Mouse (Mus musculus) heart, postnatal 0 days (tissue): ENCODE results near the gene Nes. TPM values are rescaled to one million over a fixed set of nuclear protein-coding genes. Genes with fewer than 3 reads are reported as not detected.

ENCODE experiments used
- ATAC-seq: fragments of 200-750 bp; cut with Nextera tagmentation; 2 replicates; pipeline ENCODE4 v1.8.0; 2017; ENCODE audit warnings: low read depth, moderate number of reproducible peaks, moderate library complexity; ENCODE audit not compliant: insufficient read depth
- DNase-seq: peaks from one replicate; pipeline ENCODE4 v3.0.0-alpha.2; 2016; ENCODE audit warnings: low spot score
- H3K27ac ChIP-seq: fragments of 300-500 bp; sonication (generic); 2 replicates; pipeline ENCODE4 v1.5.1; 2014; ENCODE audit warnings: low read depth, mild to moderate bottlenecking
- H3K27me3 ChIP-seq: fragments of 300-500 bp; sonication (generic); 2 replicates; pipeline ENCODE4 v1.6.1; 2014; ENCODE audit warnings: low read length, mixed read lengths; ENCODE audit not compliant: control insufficient read depth, insufficient read depth
- H3K36me3 ChIP-seq: fragments of 300-500 bp; sonication (generic); replicated peaks from 2 replicates; pipeline ENCODE4 v1.6.1; 2014; ENCODE audit warnings: low read length, mixed read lengths; ENCODE audit not compliant: control insufficient read depth, insufficient read depth
- H3K4me1 ChIP-seq: fragments of 300-500 bp; sonication (generic); 2 replicates; pipeline ENCODE4 v1.6.1; 2014; ENCODE audit warnings: antibody characterized with exemption; ENCODE audit not compliant: control insufficient read depth, insufficient read depth
- H3K4me2 ChIP-seq: fragments of 300-500 bp; sonication (generic); 2 replicates; pipeline ENCODE4 v1.6.1; 2014; ENCODE audit warnings: low read depth, mild to moderate bottlenecking, low read length, moderate library complexity
- H3K4me3 ChIP-seq: fragments of 300-500 bp; sonication (generic); 2 replicates; pipeline ENCODE4 v1.5.1; 2014; ENCODE audit warnings: low read depth, low read length
- H3K9ac ChIP-seq: fragments of 300-500 bp; sonication (generic); replicated peaks from 2 replicates; pipeline ENCODE4 v1.6.1; 2014; ENCODE audit warnings: low read depth, low read length, mixed read lengths
- H3K9me3 ChIP-seq: fragments of 300-500 bp; sonication (generic); replicated peaks from 2 replicates; pipeline ENCODE4 v1.6.1; 2016; ENCODE audit warnings: low read length; ENCODE audit not compliant: control insufficient read depth
- CTCF ChIP-seq: IDR thresholded peaks from 2 replicates; pipeline ENCODE4 v1.5.1; 2016; ENCODE audit warnings: antibody characterized with exemption, control low read depth, low read depth
- EP300 ChIP-seq: IDR thresholded peaks from 2 replicates; pipeline ENCODE4 v1.6.1; 2016; ENCODE audit warnings: antibody characterized with exemption, low read depth
- WGBS: fragments of 180-500 bp; shearing (Covaris S2); extraction: QIAGEN DNeasy Blood & Tissue Kit; methylation state at CpG from one replicate; pipeline ENCODE4 v1.1.7; 2014; 5-methylcytosine and 5-hydroxymethylcytosine counted together
- polyA plus RNA-seq: library from polyadenylated mRNA; unstranded; fragments of >200 nt; fragmentation: Nextera tagmentation; extraction: Ambion mirVana; gene quantifications from 2 replicates; pipeline ENCODE4 v1.2.1, GENCODE M21; 2015
- total RNA-seq: library from RNA; depleted of rRNA; stranded (reverse); fragments of >200 nt; gene quantifications from 2 replicates; pipeline ENCODE4 v1.2.3, GENCODE M21; 2014; ENCODE audit warnings: low replicate concordance; rRNA removed

Gene Nes
- total and polyA plus RNA-seq, 2 experiments from 2014 or later, result 9.9 to 35.7 TPM

DNA sequence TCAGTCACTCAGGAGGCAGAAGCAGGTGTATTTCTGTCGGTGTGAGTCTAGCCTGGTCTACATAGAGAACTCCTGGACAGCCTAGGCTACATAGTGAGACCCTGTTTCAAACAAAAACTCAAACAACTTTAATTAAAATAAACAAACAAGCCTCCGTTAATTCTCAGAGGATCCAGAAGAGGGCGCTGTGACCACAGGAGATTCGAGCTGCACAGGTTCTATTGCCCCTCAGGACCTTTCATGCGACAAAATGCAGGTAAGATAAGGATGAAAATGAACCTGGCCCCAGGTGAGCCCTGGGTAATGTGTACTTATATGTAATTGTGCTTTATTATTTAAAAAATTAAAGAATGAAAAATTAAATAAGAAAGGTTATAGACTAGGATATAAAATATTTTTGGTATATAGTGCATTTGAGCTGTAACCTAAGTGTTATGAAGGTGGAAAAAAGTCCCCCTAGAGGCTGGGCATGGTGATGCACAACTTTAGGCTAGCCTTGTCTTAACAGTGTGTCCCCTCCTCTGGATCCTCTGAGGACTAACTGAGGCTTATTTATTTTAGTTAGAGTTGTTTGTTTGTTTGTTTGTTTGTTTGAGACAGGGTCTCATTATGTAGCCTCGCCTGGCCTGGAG lies 39.9 kb downstream of the Nes start:
- no peak overlapping the region for H3K4me3 ChIP-seq
- TF ChIP-seq CTCF (peak; percentile 50), EP300 (no peak)
- 9% methylated on average over 6 of the region's 6 CpGs for WGBS
- DNase-seq (no peak), ATAC-seq (no peak)
- H3K27me3 ChIP-seq, result 0 out of 2 replicates have a peak, but pooled peaks cover 2% of the 10 kb centered on the region
- H3K27ac ChIP-seq, result no peak overlapping the region
- H3K9ac ChIP-seq, result no peak overlapping the region
- H3K4me1 ChIP-seq, result peaks cover 10% of the 10 kb centered on the region
- H3K9me3 ChIP-seq, result no peaks in the 10 kb centered on the region
- H3K4me2 ChIP-seq, result no peak overlapping the region
- H3K36me3 ChIP-seq, result no peaks in the 10 kb centered on the region

- no peaks in the 10 kb centered on the region for H3K9me3 ChIP-seq
- peak overlapping the region; percentile 48 for H3K4me3 ChIP-seq
- ATAC-seq (peak; percentile 90), DNase-seq (peak; percentile 64)
- H3K27me3 ChIP-seq, result peaks cover 70% of the 10 kb centered on the region
- peak overlapping the region; percentile 81 for H3K4me2 ChIP-seq
- H3K36me3 ChIP-seq, result no peaks in the 10 kb centered on the region
- TF ChIP-seq EP300 (no peak), CTCF (no peak)
- no peak overlapping the region for H3K27ac ChIP-seq
- peaks cover 6% of the 10 kb centered on the region for H3K4me1 ChIP-seq
- 3% methylated on average over 66 of the region's 66 CpGs for WGBS
- H3K9ac ChIP-seq, result no peak overlapping the region
Observed at GRCm38 (mm10) chr3:88022322-88023191, 51.7 kb downstream of the Nes start.

GRCm38 (mm10) chr3:88023192-88024074 lies 52.6 kb downstream of the Nes start:
- H3K9me3 ChIP-seq, result 0 out of 2 replicates have a peak, but pooled peaks cover 7% of the 10 kb centered on the region
- TF ChIP-seq EP300, result no peak
- TF ChIP-seq CTCF, result no peak
- no peak for DNase-seq
- peaks cover 6% of the 10 kb centered on the region for H3K4me1 ChIP-seq
- no peaks in the 10 kb centered on the region for H3K36me3 ChIP-seq
- peak overlapping the region; percentile 81 for H3K4me2 ChIP-seq
- H3K9ac ChIP-seq, result no peak overlapping the region
- H3K4me3 ChIP-seq, result peak overlapping the region; percentile 48
- H3K27ac ChIP-seq, result no peak overlapping the region
- ATAC-seq, result peak; percentile 45
- WGBS, result under 1% methylated on average over 78 of the region's 81 CpGs
- peaks cover 70% of the 10 kb centered on the region for H3K27me3 ChIP-seq

- ATAC-seq, result no peak
- no peak for DNase-seq
- no peak for TF ChIP-seq CTCF
- no peak for TF ChIP-seq EP300
- Histone ChIP-seq H3K4me2 (no peak overlapping the region), H3K27me3 (peaks cover 55% of the 10 kb centered on the region), H3K4me1 (peaks cover 6% of the 10 kb centered on the region), H3K4me3 (no peak overlapping the region), H3K9ac (no peak overlapping the region), H3K36me3 (no peaks in the 10 kb centered on the region), H3K9me3 (0 out of 2 replicates have a peak, but pooled peaks cover 8% of the 10 kb centered on the region), H3K27ac (no peak overlapping the region)
- whole genome bisulfite sequencing, result 50% methylated on average over 7 of the region's 7 CpGs
Observed at GRCm38 (mm10) chr3:88026823-88027222, 55.9 kb downstream of the Nes start.

- H3K4me2 ChIP-seq, result no peak within 1 kb of the TSS
- 49% methylated on average over 5 of the region's 5 CpGs for whole genome bisulfite sequencing
- no peak for DNase-seq
- ATAC-seq, result no peak
- H3K36me3 ChIP-seq, result no peaks in the 10 kb centered on the region
- peaks cover 52% of the 10 kb centered on the region for H3K27me3 ChIP-seq
- no peak within 1 kb of the TSS for H3K4me3 ChIP-seq
- H3K9ac ChIP-seq, result no peak within 1 kb of the TSS
- peak; percentile 41 for TF ChIP-seq CTCF
- TF ChIP-seq EP300, result no peak
- 0 out of 2 replicates have a peak, but pooled peaks cover 8% of the 10 kb centered on the region for H3K9me3 ChIP-seq
- no peak within 1 kb of the TSS for H3K27ac ChIP-seq
- peaks cover 6% of the 10 kb centered on the region for H3K4me1 ChIP-seq
Observed at GRCm38 (mm10) chr3:88027434-88028186, 56.7 kb downstream of the Nes start, which contains the start of gene Hapln2. TSS of gene Hapln2 (minus strand) at chr3:88027583.

Other genes starting within 250 kb of the Nes start
- gene Lrrc71, start 222.5 kb upstream of the Nes start, total RNA-seq, result 0.54 and 1.5 TPM in 2 replicates
- gene Lrrc71, start 222.5 kb upstream of the Nes start, polyA plus RNA-seq, result 0.12 and 0.38 TPM in 2 replicates
- 0.11 and 0.62 TPM in 2 replicates for gene Ntrk1, start 175.9 kb upstream of the Nes start, total RNA-seq
- gene Ntrk1, start 175.9 kb upstream of the Nes start, polyA plus RNA-seq, result 0.15 and 0.16 TPM in 2 replicates
- gene Insrr, start 174.1 kb upstream of the Nes start, total RNA-seq, result not detected in 2 replicates
- not detected in 2 replicates for gene Insrr, start 174.1 kb upstream of the Nes start, polyA plus RNA-seq
- gene Pear1, start 146.8 kb upstream of the Nes start, total RNA-seq, result 42.7 and 69.9 TPM in 2 replicates
- 10.3 and 10.8 TPM in 2 replicates for gene Pear1, start 146.8 kb upstream of the Nes start, polyA plus RNA-seq
- 1.7 TPM in 1 of 2 replicates, not detected in the other for gene Sh2d2a, start 124.3 kb upstream of the Nes start, total RNA-seq
- 0.08 and 0.10 TPM in 2 replicates for gene Sh2d2a, start 124.3 kb upstream of the Nes start, polyA plus RNA-seq
- gene Prcc, start 85.5 kb upstream of the Nes start, total RNA-seq, result 55.6 and 68.6 TPM in 2 replicates
- gene Prcc, start 85.5 kb upstream of the Nes start, polyA plus RNA-seq, result 10.0 and 12.1 TPM in 2 replicates
- 62.1 and 79.7 TPM in 2 replicates for gene Hdgf, start 64.8 kb upstream of the Nes start, total RNA-seq
- gene Hdgf, start 64.8 kb upstream of the Nes start, polyA plus RNA-seq, result 81.0 and 83.8 TPM in 2 replicates
- gene Mrpl24, start 51.6 kb upstream of the Nes start, total RNA-seq, result 53.9 and 57.1 TPM in 2 replicates
- gene Mrpl24, start 51.6 kb upstream of the Nes start, polyA plus RNA-seq, result 62.3 and 67.2 TPM in 2 replicates
- gene Isg20l2, start 40.8 kb upstream of the Nes start, total RNA-seq, result 8.2 and 24.0 TPM in 2 replicates
- 14.2 and 16.2 TPM in 2 replicates for gene Isg20l2, start 40.8 kb upstream of the Nes start, polyA plus RNA-seq
- 14.5 and 56.8 TPM in 2 replicates for gene Rrnad1, start 40.4 kb upstream of the Nes start, total RNA-seq
- gene Rrnad1, start 40.4 kb upstream of the Nes start, polyA plus RNA-seq, result 7.9 and 8.0 TPM in 2 replicates
- gene Crabp2, start 22.4 kb upstream of the Nes start, total RNA-seq, result 0.53 TPM in 1 of 2 replicates, not detected in the other
- 0.37 and 0.62 TPM in 2 replicates for gene Crabp2, start 22.4 kb upstream of the Nes start, polyA plus RNA-seq
- gene Bcan, start 29.2 kb downstream of the Nes start, total RNA-seq, result not detected in 2 replicates
- gene Bcan, start 29.2 kb downstream of the Nes start, polyA plus RNA-seq, result 0.04 TPM in 1 of 2 replicates, not detected in the other
- not detected in 2 replicates for gene Hapln2, start 56.5 kb downstream of the Nes start, total RNA-seq
- gene Hapln2, start 56.5 kb downstream of the Nes start, polyA plus RNA-seq, result 0.10 and 0.15 TPM in 2 replicates
- gene Gpatch4, start 72.0 kb downstream of the Nes start, total RNA-seq, result 1.2 and 3.4 TPM in 2 replicates
- gene Gpatch4, start 72.0 kb downstream of the Nes start, polyA plus RNA-seq, result 10.9 and 11.6 TPM in 2 replicates
- 119 and 133 TPM in 2 replicates for gene Naxe, start 87.4 kb downstream of the Nes start, total RNA-seq
- 151 and 159 TPM in 2 replicates for gene Naxe, start 87.4 kb downstream of the Nes start, polyA plus RNA-seq
- gene Ttc24, start 107.2 kb downstream of the Nes start, total RNA-seq, result not detected in 2 replicates
- gene Ttc24, start 107.2 kb downstream of the Nes start, polyA plus RNA-seq, result not detected in 2 replicates
- gene Iqgap3, start 110.9 kb downstream of the Nes start, total RNA-seq, result 35.3 and 68.3 TPM in 2 replicates
- 5.4 and 6.8 TPM in 2 replicates for gene Iqgap3, start 110.9 kb downstream of the Nes start, polyA plus RNA-seq
- gene Mef2d, start 171.3 kb downstream of the Nes start, total RNA-seq, result 70.8 and 75.8 TPM in 2 replicates
- gene Mef2d, start 171.3 kb downstream of the Nes start, polyA plus RNA-seq, result 30.0 and 30.8 TPM in 2 replicates